Mouse (Mus musculus) liver, embryonic 14.5 days (tissue): ENCODE measurements around the gene Vip.

Experiments
- CTCF ChIP-seq: IDR thresholded peaks from 2 replicates; pipeline ENCODE4 v1.5.1; 2016; ENCODE audit warnings: antibody characterized with exemption, low read depth, control low read depth
- EP300 ChIP-seq: IDR thresholded peaks from 2 replicates; pipeline ENCODE4 v1.6.1; 2016; ENCODE audit warnings: antibody characterized with exemption, low read depth

- no peak for TF ChIP-seq EP300
- no peak for TF ChIP-seq CTCF
Measured at GRCm38 (mm10) chr10:5608874-5609273, 30.1 kb upstream of the Vip start.
